Mouse (Mus musculus): ENCODE measurements around the gene Kdm5b. TPM values are rescaled to one million over a fixed set of nuclear protein-coding genes. Genes with fewer than 3 reads are reported as not detected.

Gene Kdm5b
- polyA plus RNA-seq, 1 experiment from 2014 or later, result 87.1 TPM

DNA sequence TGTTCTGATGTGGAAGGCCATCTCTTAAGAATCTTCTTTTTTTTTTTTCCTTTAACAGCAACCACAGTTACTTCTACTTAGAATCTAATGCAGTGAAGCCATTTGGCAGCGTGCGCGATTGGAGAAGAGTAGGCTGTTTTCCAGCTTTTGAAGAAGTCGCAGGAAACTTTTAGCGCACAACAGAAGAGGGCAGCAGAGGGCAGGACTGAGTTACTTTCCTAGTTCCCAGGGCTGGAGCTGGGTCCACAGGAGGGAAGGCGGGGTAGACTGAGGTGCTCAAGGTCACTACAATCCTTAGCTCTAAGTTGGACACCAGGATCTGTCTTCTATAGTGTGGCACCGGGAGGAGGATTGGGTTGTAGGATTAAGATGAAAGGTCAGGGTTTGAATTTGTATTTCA lies 78.6 kb downstream of the Kdm5b start:
- ATAC-seq (replicated peaks), result 0 out of 2 replicates have a peak, but pooled peaks have one; percentile 50
- no peaks in the 10 kb centered on the region for H3K9me3 ChIP-seq
- no peak overlapping the region for H3K9ac ChIP-seq
- H3K4me2 ChIP-seq, result no peak overlapping the region
- WGBS, result 36% methylated on average over 7 of the region's 7 CpGs
- H3K27me3 ChIP-seq (replicated peaks), result no peaks in the 10 kb centered on the region
- no peak overlapping the region for H3K4me3 ChIP-seq
- no peaks in the 10 kb centered on the region for H3K4me1 ChIP-seq
- H3K36me3 ChIP-seq (replicated peaks), result 0 out of 2 replicates have a peak, but pooled peaks cover 3% of the 10 kb centered on the region
- no peak overlapping the region for H3K27ac ChIP-seq

GRCm38 (mm10) chr1:134639460-134639859 lies 79.5 kb downstream of the Kdm5b start:
- Histone ChIP-seq H3K27me3 (replicated peaks) (peaks cover 7% of the 10 kb centered on the region; the same call in 1 of the 2 replicates), H3K4me1 (no peaks in the 10 kb centered on the region), H3K9me3 (no peaks in the 10 kb centered on the region), H3K27ac (no peak overlapping the region), H3K4me3 (no peak overlapping the region), H3K4me2 (no peak overlapping the region), H3K36me3 (replicated peaks) (no peaks in the 10 kb centered on the region), H3K9ac (no peak overlapping the region)
- no peak for ATAC-seq (replicated peaks)
- 86% methylated on average over 6 of the region's 6 CpGs for WGBS

- Histone ChIP-seq H3K4me1 (peaks cover 8% of the 10 kb centered on the region), H3K27me3 (replicated peaks) (peaks cover 24% of the 10 kb centered on the region), H3K36me3 (replicated peaks) (no peaks in the 10 kb centered on the region), H3K4me3 (no peak overlapping the region), H3K9me3 (no peaks in the 10 kb centered on the region), H3K9ac (no peak overlapping the region), H3K4me2 (no peak overlapping the region), H3K27ac (no peak overlapping the region)
- WGBS, result 28% methylated on average over 3 of the region's 3 CpGs
- no peak for ATAC-seq (replicated peaks)
Observed at GRCm38 (mm10) chr1:134641507-134641906, 81.5 kb downstream of the Kdm5b start.

DNA sequence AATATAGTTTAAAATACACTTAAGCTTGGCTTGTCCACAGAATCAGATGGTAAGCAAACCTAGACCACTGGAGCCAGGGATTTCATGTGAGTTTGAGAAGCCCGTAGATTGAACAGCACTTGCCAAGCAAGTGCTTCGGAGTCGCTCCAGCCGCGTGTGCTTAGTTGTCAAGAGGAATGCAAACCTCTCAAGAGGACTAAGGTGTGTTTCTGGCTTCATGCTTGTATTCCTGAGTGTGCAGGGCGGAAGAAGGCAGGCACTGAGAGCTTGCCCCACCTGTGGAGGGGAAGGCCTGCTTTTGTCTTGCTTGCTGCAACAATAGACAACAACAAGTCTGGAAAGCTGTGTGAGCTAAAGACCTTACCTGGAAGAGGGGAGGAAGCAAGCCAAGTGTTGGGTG lies 83.7 kb downstream of the Kdm5b start:
- Histone ChIP-seq H3K9ac (no peak overlapping the region), H3K4me1 (peaks cover 18% of the 10 kb centered on the region), H3K4me2 (no peak overlapping the region), H3K9me3 (no peaks in the 10 kb centered on the region), H3K27ac (no peak overlapping the region), H3K4me3 (no peak overlapping the region), H3K27me3 (replicated peaks) (peaks cover 45% of the 10 kb centered on the region), H3K36me3 (replicated peaks) (no peaks in the 10 kb centered on the region)
- 73% methylated on average over 6 of the region's 6 CpGs for WGBS
- ATAC-seq (replicated peaks), result no peak

GRCm38 (mm10) chr1:134645408-134646200 lies 85.6 kb downstream of the Kdm5b start:
- ATAC-seq (replicated peaks), result no peak
- Histone ChIP-seq H3K4me3 (peak overlapping the region; percentile 47), H3K27ac (no peak overlapping the region), H3K9ac (peak overlapping the region; percentile 41; the same call in 1 of the 2 replicates), H3K36me3 (replicated peaks) (no peaks in the 10 kb centered on the region), H3K9me3 (no peaks in the 10 kb centered on the region), H3K4me1 (peaks cover 18% of the 10 kb centered on the region), H3K4me2 (peak overlapping the region; percentile 86), H3K27me3 (replicated peaks) (peaks cover 53% of the 10 kb centered on the region)
- 13% methylated on average over 16 of the region's 16 CpGs for WGBS

DNA sequence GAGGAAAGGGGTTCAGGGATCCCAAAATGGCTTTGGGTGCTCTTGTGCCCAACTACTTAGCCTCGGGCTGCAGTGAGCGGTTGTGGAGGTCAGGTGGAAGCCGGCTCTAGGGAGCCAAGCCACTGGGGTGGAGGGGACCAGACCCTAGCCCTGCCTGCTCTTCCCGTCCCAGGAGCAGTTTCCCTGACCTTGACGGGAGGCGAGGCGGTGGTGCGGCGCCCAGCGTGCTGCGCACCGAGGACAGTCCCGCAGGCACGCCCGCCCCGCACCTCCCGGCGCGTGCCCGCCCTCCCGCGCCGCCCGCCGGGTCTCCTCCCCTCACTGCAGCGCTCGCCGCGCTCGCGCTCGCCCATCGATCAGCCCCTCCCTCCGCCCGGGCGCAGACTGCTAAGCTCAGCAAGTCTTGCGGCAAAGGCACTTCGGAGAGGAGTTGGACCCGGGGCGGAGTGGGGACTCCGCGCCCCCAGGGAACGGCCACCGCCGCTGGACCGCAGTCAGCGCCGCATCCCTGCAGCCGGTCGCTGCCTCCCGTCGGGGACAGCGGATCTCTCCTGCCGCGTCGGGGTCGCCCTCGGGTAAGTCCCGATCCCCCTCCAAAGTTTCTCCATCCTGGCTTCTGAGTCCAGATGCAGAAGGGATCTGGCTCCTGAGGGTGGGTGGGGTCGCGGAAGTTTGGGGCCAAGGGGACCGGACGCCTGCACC lies 86.4 kb downstream of the Kdm5b start, which contains the start of gene Syt2:
TSS of gene Syt2 (plus strand) at position 417 of the 702 bp plus-strand sequence.
- ATAC-seq (replicated peaks), result peak; percentile 58
- Histone ChIP-seq H3K9ac (peak within 1 kb of the TSS; percentile 41; the same call in 1 of the 2 replicates), H3K4me2 (peak within 1 kb of the TSS; percentile 86), H3K36me3 (replicated peaks) (no peaks in the 10 kb centered on the region), H3K9me3 (no peaks in the 10 kb centered on the region), H3K4me3 (peak within 1 kb of the TSS; percentile 47), H3K27ac (no peak within 1 kb of the TSS), H3K4me1 (peaks cover 21% of the 10 kb centered on the region), H3K27me3 (replicated peaks) (peaks cover 53% of the 10 kb centered on the region)
- WGBS, result under 1% methylated on average over 63 of the region's 63 CpGs

DNA sequence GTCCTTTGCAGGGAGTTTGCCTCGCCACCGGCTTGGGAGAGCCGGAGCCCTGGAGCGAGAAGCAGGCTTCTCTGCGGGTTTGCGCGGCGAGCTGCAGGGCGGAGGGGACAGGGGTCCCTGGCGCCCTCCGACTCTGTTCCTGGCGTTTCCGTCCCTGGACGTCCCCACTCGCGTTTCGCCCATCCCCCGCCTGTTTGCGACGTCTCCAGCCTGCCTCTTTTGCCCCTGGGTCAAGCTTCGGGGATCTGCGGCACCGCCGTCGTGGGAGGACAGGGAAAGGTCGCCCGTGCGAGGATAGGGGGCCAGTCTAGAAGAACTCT lies 87.0 kb downstream of the Kdm5b start:
- Histone ChIP-seq H3K9ac (no peak overlapping the region), H3K9me3 (no peaks in the 10 kb centered on the region), H3K27me3 (replicated peaks) (peaks cover 53% of the 10 kb centered on the region), H3K4me3 (peak overlapping the region; percentile 47), H3K4me2 (peak overlapping the region; percentile 86), H3K4me1 (peaks cover 26% of the 10 kb centered on the region), H3K36me3 (replicated peaks) (no peaks in the 10 kb centered on the region), H3K27ac (no peak overlapping the region)
- 0 out of 2 replicates have a peak, but pooled peaks have one; percentile 7 for ATAC-seq (replicated peaks)
- 1% methylated on average over 28 of the region's 28 CpGs for WGBS

- Histone ChIP-seq H3K4me2 (no peak overlapping the region), H3K27me3 (replicated peaks) (peaks cover 53% of the 10 kb centered on the region)
- no peak for ATAC-seq (replicated peaks)
Observed at GRCm38 (mm10) chr1:134647591-134647990, 87.6 kb downstream of the Kdm5b start.

DNA sequence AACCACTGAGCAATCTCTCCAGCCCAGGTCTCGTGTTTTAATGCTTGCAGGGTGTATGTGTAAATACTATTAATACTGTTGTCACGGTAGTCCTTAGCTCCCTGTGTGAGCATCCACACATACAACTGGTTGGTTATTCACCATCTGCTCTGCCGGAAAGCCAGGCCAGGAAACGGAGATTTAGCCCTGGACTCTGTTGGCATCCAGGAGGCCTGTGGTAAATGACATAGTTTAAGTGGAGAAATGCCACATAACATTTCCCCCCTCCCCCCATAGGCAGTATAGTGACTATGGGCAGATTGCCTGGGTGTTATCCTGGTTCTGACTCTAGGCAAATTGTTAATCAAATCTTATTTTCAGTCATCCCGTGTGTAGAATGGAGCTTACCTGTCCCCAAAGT lies 90.8 kb downstream of the Kdm5b start:
- Histone ChIP-seq H3K9ac (no peak overlapping the region), H3K36me3 (replicated peaks) (no peaks in the 10 kb centered on the region), H3K4me3 (no peak overlapping the region), H3K27ac (no peak overlapping the region), H3K9me3 (no peaks in the 10 kb centered on the region), H3K4me1 (peaks cover 42% of the 10 kb centered on the region), H3K4me2 (no peak overlapping the region), H3K27me3 (replicated peaks) (peaks cover 35% of the 10 kb centered on the region)
- 69% methylated on average over 5 of the region's 5 CpGs for WGBS
- ATAC-seq (replicated peaks), result no peak

More at GRCm38 (mm10) chr1:134647591-134647990, 87.6 kb downstream of the Kdm5b start:
- no peaks in the 10 kb centered on the region for H3K36me3 ChIP-seq (replicated peaks)
- WGBS, result 31% methylated on average over 7 of the region's 7 CpGs
- no peak overlapping the region for H3K9ac ChIP-seq
- no peak overlapping the region for H3K27ac ChIP-seq
- no peaks in the 10 kb centered on the region for H3K9me3 ChIP-seq
- H3K4me1 ChIP-seq, result peaks cover 32% of the 10 kb centered on the region
- H3K4me3 ChIP-seq, result 0 out of 2 replicates have a peak overlapping the region, but pooled peaks have one; percentile 47

- 47% methylated on average over 13 of the region's 13 CpGs for WGBS
- Histone ChIP-seq H3K4me3 (no peak overlapping the region), H3K4me1 (peaks cover 37% of the 10 kb centered on the region), H3K27me3 (replicated peaks) (peaks cover 30% of the 10 kb centered on the region), H3K27ac (no peak overlapping the region), H3K4me2 (no peak overlapping the region), H3K36me3 (replicated peaks) (no peaks in the 10 kb centered on the region), H3K9ac (no peak overlapping the region), H3K9me3 (no peaks in the 10 kb centered on the region)
- no peak for ATAC-seq (replicated peaks)
Observed at GRCm38 (mm10) chr1:134651268-134651850, 91.4 kb downstream of the Kdm5b start.

DNA sequence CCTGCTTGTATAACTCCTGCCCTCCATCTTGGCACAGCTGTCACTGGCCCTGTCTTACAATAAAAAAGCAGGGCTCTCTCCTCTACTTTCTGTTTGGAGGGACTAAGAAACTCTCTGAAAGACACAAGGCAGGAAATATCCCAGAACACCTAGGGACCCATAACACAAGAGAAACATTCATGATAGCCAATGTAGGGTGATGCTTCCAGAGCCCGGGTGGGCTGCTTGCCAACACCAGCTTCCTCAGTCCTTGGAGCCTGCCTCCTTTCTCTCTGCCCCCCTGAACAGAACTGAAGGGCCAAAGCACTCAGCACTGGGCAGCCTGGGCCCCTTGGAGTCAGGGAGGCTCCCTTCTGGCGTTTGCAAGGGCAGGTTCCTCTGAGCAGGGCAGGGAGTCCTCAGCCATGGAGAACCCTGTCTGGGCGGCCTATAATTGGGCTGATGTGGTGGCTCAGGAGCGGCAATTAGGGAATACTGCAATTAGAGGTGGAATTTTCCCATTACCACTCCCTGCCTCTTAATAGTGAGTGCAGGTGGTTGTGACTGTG lies 92.0 kb downstream of the Kdm5b start:
- no peak overlapping the region for H3K4me3 ChIP-seq
- no peaks in the 10 kb centered on the region for H3K9me3 ChIP-seq
- H3K27ac ChIP-seq, result no peak overlapping the region
- peaks cover 31% of the 10 kb centered on the region for H3K4me1 ChIP-seq
- 0 out of 2 replicates have a peak, but pooled peaks have one; percentile 15 for ATAC-seq (replicated peaks)
- H3K4me2 ChIP-seq, result no peak overlapping the region
- no peaks in the 10 kb centered on the region for H3K36me3 ChIP-seq (replicated peaks)
- WGBS, result 26% methylated on average over 4 of the region's 4 CpGs
- H3K27me3 ChIP-seq (replicated peaks), result peaks cover 24% of the 10 kb centered on the region
- no peak overlapping the region for H3K9ac ChIP-seq
